Mouse (Mus musculus): ENCODE measurements around the gene Raver2. TPM values are rescaled to one million over a fixed set of nuclear protein-coding genes. Genes with fewer than 3 reads are reported as not detected.
A peak's percentile ranks its signal among the peaks of the same experiment; 100 is the strongest.

The Raver2 gene
- polyA plus RNA-seq, 1 experiment: 15.7 TPM

DNA sequence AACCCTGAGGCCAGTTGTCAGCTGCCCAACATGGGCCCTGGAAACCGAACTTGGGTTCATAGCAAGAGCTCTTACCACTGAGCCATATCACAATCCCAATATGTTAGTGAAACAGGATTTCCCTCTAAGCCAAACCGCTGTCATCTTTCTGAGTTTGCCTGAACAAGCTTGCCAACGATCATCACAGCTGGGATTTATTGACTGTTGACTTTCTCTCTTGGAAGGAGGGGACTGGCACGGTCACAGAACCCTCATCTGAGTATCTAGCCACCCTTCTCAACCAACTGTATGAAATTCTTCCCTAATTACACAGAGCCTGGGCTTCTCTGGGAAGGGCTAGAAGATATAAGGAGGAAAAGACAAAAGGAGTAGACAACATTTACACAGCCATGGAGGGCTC lies 22.2 kb upstream of the Raver2 start:
- TF ChIP-seq POLR2A (IDR thresholded peaks at IDR 0.05; ENCODE audit: extremely low read depth, insufficient read depth, low read length): no peak
- no peak for TF ChIP-seq CTCF (IDR thresholded peaks at IDR 0.05; ENCODE audit: extremely low read depth, insufficient read depth, low read length)
- Histone ChIP-seq H3K4me3 (ENCODE audit: insufficient read depth, low read length) (no peak overlapping the region), H3K27ac (ENCODE audit: insufficient read depth, low read length) (no peak overlapping the region), H3K4me1 (ENCODE audit: control insufficient read depth, insufficient read depth, low read length) (no peaks in the 10 kb centered on the region)

DNA sequence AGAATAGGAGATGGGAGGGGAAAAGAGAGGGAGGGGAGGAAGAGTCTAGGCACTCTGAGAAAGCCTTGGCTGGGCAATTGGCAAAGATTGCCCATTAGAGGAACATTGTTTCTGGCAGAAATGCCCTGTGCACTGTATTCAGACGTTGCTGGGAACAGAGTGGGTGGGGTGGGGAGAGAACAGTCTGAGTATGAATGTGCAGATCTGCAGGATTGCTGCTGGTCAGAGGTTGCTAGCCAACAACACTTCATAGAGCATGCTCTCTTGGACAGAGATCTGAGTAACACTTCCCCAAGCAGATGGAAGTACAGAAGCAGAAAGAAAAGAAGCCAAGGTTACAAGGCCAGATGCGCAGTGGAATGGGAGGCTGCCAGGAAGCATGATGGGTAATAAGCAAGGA lies 6.6 kb upstream of the Raver2 start:
- Histone ChIP-seq H3K4me1 (ENCODE audit: control insufficient read depth, insufficient read depth, low read length) (no peaks in the 10 kb centered on the region), H3K4me3 (ENCODE audit: insufficient read depth, low read length) (no peak overlapping the region), H3K27ac (ENCODE audit: insufficient read depth, low read length) (no peak overlapping the region)
- TF ChIP-seq CTCF (IDR thresholded peaks at IDR 0.05; ENCODE audit: extremely low read depth, insufficient read depth, low read length) (no peak), POLR2A (IDR thresholded peaks at IDR 0.05; ENCODE audit: extremely low read depth, insufficient read depth, low read length) (no peak)

DNA sequence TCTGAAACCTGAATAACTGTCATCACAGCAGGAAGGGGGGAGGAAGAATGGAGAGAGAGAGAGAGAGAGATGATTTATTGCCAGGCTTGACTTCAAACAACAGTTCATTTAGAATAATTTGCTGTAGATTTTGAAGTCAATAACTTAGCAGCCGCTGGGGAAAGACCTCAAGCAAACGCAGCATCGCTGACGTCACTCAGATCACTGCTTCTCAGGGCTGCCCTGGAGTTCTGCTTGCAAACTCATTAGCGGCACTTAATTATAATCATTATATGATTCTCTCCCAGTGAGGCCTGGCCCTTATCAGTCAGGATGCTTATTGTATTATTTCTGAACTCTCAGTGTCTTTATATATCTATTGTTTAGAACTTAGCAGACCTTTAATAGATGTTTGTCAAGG lies 2.4 kb upstream of the Raver2 start:
- Histone ChIP-seq H3K4me3 (ENCODE audit: insufficient read depth, low read length) (no peak overlapping the region), H3K4me1 (ENCODE audit: control insufficient read depth, insufficient read depth, low read length) (peaks cover 2% of the 10 kb centered on the region; the same call in 1 of the 2 replicates), H3K27ac (ENCODE audit: insufficient read depth, low read length) (no peak overlapping the region)
- TF ChIP-seq CTCF (IDR thresholded peaks at IDR 0.05; ENCODE audit: extremely low read depth, insufficient read depth, low read length): no peak
- TF ChIP-seq POLR2A (IDR thresholded peaks at IDR 0.05; ENCODE audit: extremely low read depth, insufficient read depth, low read length): no peak

DNA sequence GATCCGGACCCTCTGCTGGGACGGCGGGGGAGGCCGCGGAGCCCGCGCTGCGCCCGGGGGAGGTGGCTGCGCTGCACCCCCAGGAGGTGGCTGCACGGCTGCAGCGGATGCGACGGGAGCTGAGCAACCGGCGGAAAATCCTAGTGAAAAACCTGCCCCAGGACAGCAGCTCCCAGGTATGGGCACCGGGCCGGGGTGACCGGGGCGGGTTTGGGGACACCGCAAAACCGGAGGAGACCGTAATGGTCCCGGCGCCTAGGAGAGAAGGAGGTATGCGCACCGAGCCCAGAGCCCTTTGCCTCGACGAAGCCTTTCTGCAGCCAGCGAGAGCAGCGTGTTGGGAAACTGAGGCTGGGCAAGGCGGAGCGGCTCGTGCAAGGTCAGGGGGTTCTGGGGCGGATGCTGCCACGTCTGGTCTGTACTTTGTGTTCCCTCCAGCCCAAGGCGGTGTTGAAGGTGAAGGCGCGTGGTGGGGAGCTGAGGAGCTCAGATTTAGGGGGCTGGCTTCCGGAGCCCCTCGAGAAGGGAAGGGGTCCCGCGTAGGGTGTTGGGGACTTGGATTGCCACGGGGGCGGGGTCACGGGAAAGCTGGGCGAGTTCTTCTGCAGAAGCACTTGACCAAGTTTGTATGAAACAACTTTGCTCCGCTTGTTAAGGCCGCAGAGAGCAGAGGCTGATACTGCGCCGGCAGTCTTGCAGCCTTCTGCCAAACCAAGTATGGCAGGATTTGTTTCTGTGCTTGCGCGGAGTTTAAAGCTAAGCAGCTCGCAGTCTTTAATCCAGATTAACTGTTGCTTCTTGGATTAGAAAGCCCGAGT lies 580 bp downstream of the Raver2 start:
- H3K4me3 ChIP-seq (ENCODE audit: insufficient read depth, low read length): peak overlapping the region; percentile 53
- no peak for TF ChIP-seq CTCF (IDR thresholded peaks at IDR 0.05; ENCODE audit: extremely low read depth, insufficient read depth, low read length)
- TF ChIP-seq POLR2A (IDR thresholded peaks at IDR 0.05; ENCODE audit: extremely low read depth, insufficient read depth, low read length): no peak
- H3K4me1 ChIP-seq (ENCODE audit: control insufficient read depth, insufficient read depth, low read length): peaks cover 3% of the 10 kb centered on the region; the same call in 1 of the 2 replicates
- no peak overlapping the region for H3K27ac ChIP-seq (ENCODE audit: insufficient read depth, low read length)

DNA sequence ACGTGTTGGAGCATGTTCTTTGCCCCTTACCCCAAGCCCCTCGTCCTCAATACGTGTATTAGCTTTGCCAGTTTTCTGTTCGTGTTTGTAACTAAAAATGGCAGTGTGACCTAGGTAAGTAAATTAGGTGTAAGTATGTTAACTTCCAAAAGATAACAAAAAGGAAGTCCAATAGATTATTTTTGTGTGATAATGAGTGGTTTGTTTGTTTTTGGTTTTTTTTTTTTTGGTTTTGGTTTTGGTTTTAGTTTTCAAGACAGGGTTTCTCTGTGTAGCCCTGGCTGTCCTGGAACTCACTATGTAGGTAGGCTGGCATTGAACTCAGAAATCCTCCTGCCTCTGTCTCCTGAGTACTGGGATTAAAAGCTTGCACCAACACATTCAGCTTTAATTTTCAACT lies 2.8 kb downstream of the Raver2 start:
- Histone ChIP-seq H3K27ac (ENCODE audit: insufficient read depth, low read length) (no peak overlapping the region), H3K4me3 (ENCODE audit: insufficient read depth, low read length) (no peak overlapping the region), H3K4me1 (ENCODE audit: control insufficient read depth, insufficient read depth, low read length) (peaks cover 3% of the 10 kb centered on the region; the same call in 1 of the 2 replicates)
- TF ChIP-seq POLR2A (IDR thresholded peaks at IDR 0.05; ENCODE audit: extremely low read depth, insufficient read depth, low read length): no peak
- TF ChIP-seq CTCF (IDR thresholded peaks at IDR 0.05; ENCODE audit: extremely low read depth, insufficient read depth, low read length): no peak

DNA sequence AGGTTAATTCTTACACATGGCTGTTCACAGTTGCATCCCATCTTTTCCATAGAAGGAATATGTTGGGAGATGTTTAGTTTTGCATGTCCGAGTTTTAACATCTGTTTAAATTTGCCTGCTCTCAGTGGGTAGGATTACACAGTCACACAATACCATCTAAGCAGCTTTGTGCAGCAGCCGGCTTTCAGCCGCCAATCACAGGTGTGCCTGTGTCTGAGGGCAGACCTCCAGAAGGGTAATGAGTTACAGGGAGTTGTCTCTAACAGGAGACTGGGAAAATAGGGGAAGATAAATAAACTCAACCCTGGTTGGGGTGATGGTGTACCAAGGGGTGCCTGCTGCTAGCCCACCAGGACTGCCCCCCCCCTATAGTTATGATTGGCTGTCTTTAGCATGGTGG lies 7.6 kb downstream of the Raver2 start:
- Histone ChIP-seq H3K27ac (ENCODE audit: insufficient read depth, low read length) (no peak overlapping the region), H3K4me3 (ENCODE audit: insufficient read depth, low read length) (no peak overlapping the region), H3K4me1 (ENCODE audit: control insufficient read depth, insufficient read depth, low read length) (0 out of 2 replicates have a peak, but pooled peaks cover 2% of the 10 kb centered on the region)
- no peak for TF ChIP-seq CTCF (IDR thresholded peaks at IDR 0.05; ENCODE audit: extremely low read depth, insufficient read depth, low read length)
- no peak for TF ChIP-seq POLR2A (IDR thresholded peaks at IDR 0.05; ENCODE audit: extremely low read depth, insufficient read depth, low read length)

DNA sequence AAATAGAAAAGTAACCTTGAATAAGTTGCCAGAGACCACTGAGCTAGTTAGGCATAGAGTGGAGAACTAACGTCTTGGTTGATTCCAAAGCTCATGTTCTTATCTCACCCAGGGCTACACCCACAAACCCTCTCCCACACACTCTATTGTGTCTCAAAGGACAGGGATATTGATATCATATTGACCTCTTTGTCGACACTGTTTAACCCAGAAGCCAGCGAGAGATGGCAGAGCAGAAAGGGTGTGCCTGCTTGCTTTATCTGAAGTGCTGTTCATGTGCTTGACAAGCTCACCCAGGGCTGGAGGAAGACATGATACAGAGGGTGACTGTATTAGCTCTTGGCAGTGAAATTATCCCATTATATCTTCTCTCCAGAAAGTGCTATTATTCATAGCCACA lies 11.2 kb downstream of the Raver2 start:
- Histone ChIP-seq H3K27ac (ENCODE audit: insufficient read depth, low read length) (no peak overlapping the region), H3K4me3 (ENCODE audit: insufficient read depth, low read length) (no peak overlapping the region), H3K4me1 (ENCODE audit: control insufficient read depth, insufficient read depth, low read length) (no peaks in the 10 kb centered on the region; the same call in 1 of the 2 replicates)
- TF ChIP-seq CTCF (IDR thresholded peaks at IDR 0.05; ENCODE audit: extremely low read depth, insufficient read depth, low read length) (no peak), POLR2A (IDR thresholded peaks at IDR 0.05; ENCODE audit: extremely low read depth, insufficient read depth, low read length) (no peak)

DNA sequence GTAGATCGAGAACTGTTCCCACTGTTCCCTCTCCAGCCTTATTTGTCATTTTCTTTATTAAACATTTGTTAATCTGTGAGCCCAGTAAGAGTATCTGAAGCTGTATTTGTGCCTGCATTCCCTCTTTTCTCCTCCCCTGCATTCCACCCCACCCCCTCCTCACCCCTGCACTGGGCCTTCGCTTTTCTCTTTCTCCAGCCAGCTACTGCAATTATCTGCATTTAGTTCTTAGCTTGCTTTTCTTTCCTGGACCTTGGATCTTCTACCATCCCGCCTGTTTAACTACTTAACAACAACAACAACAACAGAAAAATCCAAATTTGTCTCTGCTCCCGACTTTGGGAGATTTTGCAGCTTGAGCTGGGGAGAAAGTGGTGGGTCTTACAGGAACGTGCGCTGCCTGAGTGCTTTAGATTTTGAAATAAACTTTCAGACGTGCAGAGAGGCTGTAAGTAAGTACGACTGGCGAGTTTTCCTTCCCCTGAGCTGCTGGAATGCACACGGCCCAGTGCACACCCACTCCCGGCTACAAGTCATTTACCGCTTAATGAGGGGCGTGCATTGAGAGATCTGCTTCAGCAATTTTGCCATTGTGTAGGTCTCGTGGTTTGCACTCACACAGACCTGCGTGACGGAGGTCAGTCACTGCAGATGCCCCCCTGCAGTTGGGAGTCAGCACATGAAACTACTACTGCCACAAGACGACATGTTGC lies 13.5 kb downstream of the Raver2 start:
- TF ChIP-seq CTCF (IDR thresholded peaks at IDR 0.05; ENCODE audit: extremely low read depth, insufficient read depth, low read length) (no peak), POLR2A (IDR thresholded peaks at IDR 0.05; ENCODE audit: extremely low read depth, insufficient read depth, low read length) (no peak)
- no peak overlapping the region for H3K4me3 ChIP-seq (ENCODE audit: insufficient read depth, low read length)
- no peak overlapping the region for H3K27ac ChIP-seq (ENCODE audit: insufficient read depth, low read length)
- H3K4me1 ChIP-seq (ENCODE audit: control insufficient read depth, insufficient read depth, low read length): no peaks in the 10 kb centered on the region; the same call in 1 of the 2 replicates

DNA sequence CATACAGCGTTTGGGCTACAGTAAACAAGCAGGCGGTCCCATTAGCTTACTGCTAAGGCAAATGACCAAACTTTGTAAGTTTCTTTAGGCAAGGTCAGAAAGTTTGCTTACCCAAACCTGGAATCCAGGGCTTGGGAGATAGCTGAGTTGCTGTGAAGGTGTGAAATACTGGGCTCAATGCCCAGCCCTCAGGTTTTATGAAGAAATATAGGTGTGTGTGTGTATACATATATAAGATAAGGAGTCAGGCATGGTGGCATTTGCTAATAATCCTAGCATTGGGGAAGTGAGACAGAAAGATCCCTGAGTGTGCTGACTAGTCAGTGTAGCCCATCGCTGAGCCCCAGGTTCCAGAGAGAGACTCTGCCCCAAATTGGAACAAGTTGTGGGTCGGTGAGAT lies 16.1 kb downstream of the Raver2 start:
- Histone ChIP-seq H3K4me1 (ENCODE audit: control insufficient read depth, insufficient read depth, low read length) (no peaks in the 10 kb centered on the region; the same call in 1 of the 2 replicates), H3K27ac (ENCODE audit: insufficient read depth, low read length) (no peak overlapping the region), H3K4me3 (ENCODE audit: insufficient read depth, low read length) (no peak overlapping the region)
- TF ChIP-seq CTCF (IDR thresholded peaks at IDR 0.05; ENCODE audit: extremely low read depth, insufficient read depth, low read length) (no peak), POLR2A (IDR thresholded peaks at IDR 0.05; ENCODE audit: extremely low read depth, insufficient read depth, low read length) (no peak)
